Mouse (Mus musculus) stomach, postnatal 0 days (tissue): ENCODE measurements around the gene Scamp4.

Experiments used
- CTCF ChIP-seq: IDR thresholded peaks from 2 replicates; pipeline ENCODE4 v1.5.1; 2016; ENCODE audit warnings: antibody characterized with exemption, low read depth, mild to moderate bottlenecking, moderate library complexity
- EP300 ChIP-seq: optimal IDR thresholded peaks from 2 replicates; pipeline ENCODE3; 2016; ENCODE audit warnings: antibody characterized with exemption

DNA sequence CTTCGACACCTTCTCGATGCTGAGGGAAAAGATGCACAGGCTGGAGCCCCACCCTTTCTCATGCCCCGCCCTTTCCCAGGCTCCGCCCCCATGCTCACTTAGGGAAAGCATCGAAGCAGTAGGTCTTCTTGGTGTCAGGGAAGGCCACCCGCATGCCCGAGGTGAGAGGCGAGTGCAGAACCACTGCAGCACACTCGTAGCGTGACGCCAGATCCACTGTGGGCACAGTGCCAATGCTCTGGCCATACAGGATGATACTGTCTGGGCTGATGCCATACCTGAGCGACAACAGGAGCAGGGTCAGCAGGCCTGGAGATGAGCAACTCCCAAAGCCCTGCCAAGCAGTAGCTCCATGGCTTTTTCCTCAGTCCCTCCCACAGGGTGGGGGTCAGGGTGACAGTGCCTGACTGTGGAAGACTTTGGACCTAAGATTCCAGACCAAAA is 18.6 kb upstream of the Scamp4 start:
- TF ChIP-seq CTCF (no peak), EP300 (no peak)
